Mouse (Mus musculus) intestine, embryonic 16.5 days (tissue): ENCODE measurements around the gene Fam173a. TPM values are rescaled to one million over a fixed set of nuclear protein-coding genes. Genes with fewer than 3 reads are reported as not detected.
A peak's percentile ranks its signal among the peaks of the same experiment; 100 is the strongest.

Experiments used
- ATAC-seq: fragments of 200-750 bp; cut with Nextera tagmentation; 2 replicates; pipeline ENCODE4 v1.8.0; 2017; ENCODE audit warnings: moderate TSS enrichment, moderate library complexity
- H3K27ac ChIP-seq: fragments of 300-500 bp; sonication (generic); 2 replicates; pipeline ENCODE4 v1.5.1; 2014; ENCODE audit warnings: mild to moderate bottlenecking, low read length
- H3K27me3 ChIP-seq: fragments of 300-500 bp; sonication (generic); replicated peaks from 2 replicates; pipeline ENCODE4 v1.6.1; 2014; ENCODE audit warnings: low read length, control low read depth, mixed read lengths; ENCODE audit not compliant: control insufficient read depth, insufficient read depth
- H3K36me3 ChIP-seq: fragments of 300-500 bp; sonication (generic); 2 replicates; pipeline ENCODE4 v1.6.1; 2014; ENCODE audit warnings: low read length, control low read depth; ENCODE audit not compliant: control insufficient read depth, insufficient read depth
- H3K4me1 ChIP-seq: fragments of 300-500 bp; sonication (generic); 2 replicates; pipeline ENCODE4 v1.6.1; 2014; ENCODE audit warnings: low read length, control low read depth, mixed read lengths; ENCODE audit not compliant: control insufficient read depth, insufficient read depth
- H3K4me2 ChIP-seq: fragments of 300-500 bp; sonication (generic); 2 replicates; pipeline ENCODE4 v1.6.1; 2014; ENCODE audit warnings: low read depth, low read length, control low read depth
- H3K4me3 ChIP-seq: fragments of 300-500 bp; sonication (generic); 2 replicates; pipeline ENCODE4 v1.5.1; 2014; ENCODE audit warnings: mild to moderate bottlenecking, low read length
- H3K9ac ChIP-seq: fragments of 300-500 bp; sonication (generic); 2 replicates; pipeline ENCODE4 v1.6.1; 2014; ENCODE audit warnings: low read depth, low read length
- H3K9me3 ChIP-seq: fragments of 300-500 bp; sonication (generic); 2 replicates; pipeline ENCODE4 v1.6.1; 2016; ENCODE audit warnings: low read length, control low read depth; ENCODE audit not compliant: control insufficient read depth
- WGBS: fragments of 180-500 bp; shearing (Covaris S2); extraction: QIAGEN DNeasy Blood & Tissue Kit; methylation state at CpG from one replicate; pipeline ENCODE4 v1.1.7; 2014; 5-methylcytosine and 5-hydroxymethylcytosine counted together
- polyA plus RNA-seq: library from polyadenylated mRNA; unstranded; fragments of >200 nt; fragmentation: Nextera tagmentation; extraction: Ambion mirVana; gene quantifications from 2 replicates; pipeline ENCODE4 v1.2.1, GENCODE M21; 2015

Gene Fam173a
- polyA plus RNA-seq, 1 experiment from 2014 or later: 111 TPM

- H3K27ac ChIP-seq: no peak overlapping the region
- H3K27me3 ChIP-seq: no peaks in the 10 kb centered on the region
- no peak overlapping the region for H3K4me3 ChIP-seq
- peaks cover 37% of the 10 kb centered on the region for H3K4me1 ChIP-seq
- 0 out of 2 replicates have a peak overlapping the region, but pooled peaks have one; percentile 13 for H3K9ac ChIP-seq
- 66% methylated on average over 13 of the region's 13 CpGs for WGBS
- no peaks in the 10 kb centered on the region for H3K9me3 ChIP-seq
- peaks cover 8% of the 10 kb centered on the region; the same call in 1 of the 2 replicates for H3K36me3 ChIP-seq
- no peak overlapping the region for H3K4me2 ChIP-seq
- ATAC-seq: no peak
Measured at GRCm38 (mm10) chr17:25794197-25794596, 1.5 kb upstream of the Fam173a start.

GRCm38 (mm10) chr17:25791843-25792527 lies 716 bp downstream of the Fam173a start:
- peak; percentile 81 for ATAC-seq
- H3K4me1 ChIP-seq: peaks cover 32% of the 10 kb centered on the region
- no peaks in the 10 kb centered on the region for H3K9me3 ChIP-seq
- peak overlapping the region; percentile 90 for H3K4me2 ChIP-seq
- H3K9ac ChIP-seq: peak overlapping the region; percentile 89
- H3K4me3 ChIP-seq: peak overlapping the region; percentile 85
- peaks cover 10% of the 10 kb centered on the region; the same call in 1 of the 2 replicates for H3K36me3 ChIP-seq
- no peaks in the 10 kb centered on the region for H3K27me3 ChIP-seq
- WGBS: under 1% methylated on average over 45 of the region's 45 CpGs
- peak overlapping the region; percentile 99 for H3K27ac ChIP-seq

GRCm38 (mm10) chr17:25791320-25791842 lies 1.3 kb downstream of the Fam173a start:
- Histone ChIP-seq H3K36me3 (peaks cover 10% of the 10 kb centered on the region; the same call in 1 of the 2 replicates), H3K9ac (peak overlapping the region; percentile 89), H3K9me3 (no peaks in the 10 kb centered on the region), H3K4me1 (peaks cover 31% of the 10 kb centered on the region), H3K27me3 (no peaks in the 10 kb centered on the region), H3K4me3 (peak overlapping the region; percentile 85), H3K27ac (peak overlapping the region; percentile 99), H3K4me2 (peak overlapping the region; percentile 90)
- WGBS: 28% methylated on average over 19 of the region's 19 CpGs
- ATAC-seq: peak; percentile 6; the same call in 1 of the 2 replicates

- H3K9ac ChIP-seq: no peak overlapping the region
- no peak for ATAC-seq
- no peak overlapping the region for H3K27ac ChIP-seq
- peaks cover 26% of the 10 kb centered on the region for H3K4me1 ChIP-seq
- WGBS: 92% methylated on average over 9 of the region's 9 CpGs
- no peaks in the 10 kb centered on the region for H3K9me3 ChIP-seq
- peaks cover 17% of the 10 kb centered on the region for H3K36me3 ChIP-seq
- no peak overlapping the region for H3K4me2 ChIP-seq
- H3K4me3 ChIP-seq: no peak overlapping the region
- H3K27me3 ChIP-seq: no peaks in the 10 kb centered on the region
Measured at GRCm38 (mm10) chr17:25786781-25787504, 5.8 kb downstream of the Fam173a start.

- no peak for ATAC-seq
- Histone ChIP-seq H3K36me3 (peaks cover 17% of the 10 kb centered on the region), H3K4me3 (peak within 1 kb of the TSS; percentile 79), H3K4me2 (peak within 1 kb of the TSS; percentile 90), H3K27ac (peak within 1 kb of the TSS; percentile 88), H3K9ac (peak within 1 kb of the TSS; percentile 81), H3K27me3 (no peaks in the 10 kb centered on the region), H3K4me1 (peaks cover 23% of the 10 kb centered on the region), H3K9me3 (no peaks in the 10 kb centered on the region)
- 81% methylated on average over 3 of the region's 3 CpGs for WGBS
Measured at GRCm38 (mm10) chr17:25786280-25786679, 6.4 kb downstream of the Fam173a start, which contains the start of gene Ccdc78. TSS of gene Ccdc78 (plus strand) at chr17:25786580.

- ATAC-seq: peak; percentile 86
- WGBS: under 1% methylated on average over 23 of the region's 23 CpGs
- H3K4me3 ChIP-seq: peak within 1 kb of the TSS; percentile 79
- no peaks in the 10 kb centered on the region for H3K9me3 ChIP-seq
- no peaks in the 10 kb centered on the region for H3K27me3 ChIP-seq
- peak within 1 kb of the TSS; percentile 81 for H3K9ac ChIP-seq
- peak within 1 kb of the TSS; percentile 88 for H3K27ac ChIP-seq
- peaks cover 18% of the 10 kb centered on the region for H3K4me1 ChIP-seq
- peak within 1 kb of the TSS; percentile 90 for H3K4me2 ChIP-seq
- H3K36me3 ChIP-seq: peaks cover 21% of the 10 kb centered on the region
Measured at GRCm38 (mm10) chr17:25785281-25785745, 7.4 kb downstream of the Fam173a start, which contains the start of gene Haghl. TSS of gene Haghl (minus strand) at chr17:25785673.

- Histone ChIP-seq H3K27me3 (no peaks in the 10 kb centered on the region), H3K27ac (no peak overlapping the region), H3K9ac (peak overlapping the region; percentile 81), H3K4me3 (peak overlapping the region; percentile 79), H3K36me3 (peaks cover 14% of the 10 kb centered on the region), H3K4me2 (peak overlapping the region; percentile 90), H3K9me3 (no peaks in the 10 kb centered on the region), H3K4me1 (peaks cover 18% of the 10 kb centered on the region)
- ATAC-seq: no peak
- WGBS: 77% methylated on average over 15 of the region's 15 CpGs
Measured at GRCm38 (mm10) chr17:25783861-25784574, 8.7 kb downstream of the Fam173a start.

GRCm38 (mm10) chr17:25783086-25783485 lies 9.6 kb downstream of the Fam173a start:
- Histone ChIP-seq H3K4me2 (no peak overlapping the region), H3K27me3 (no peaks in the 10 kb centered on the region), H3K27ac (no peak overlapping the region), H3K36me3 (peaks cover 13% of the 10 kb centered on the region; the same call in 1 of the 2 replicates), H3K4me1 (peaks cover 18% of the 10 kb centered on the region), H3K4me3 (no peak overlapping the region), H3K9me3 (no peaks in the 10 kb centered on the region), H3K9ac (no peak overlapping the region)
- ATAC-seq: no peak
- WGBS: 62% methylated on average over 7 of the region's 7 CpGs
